Mouse (Mus musculus): ENCODE results near the gene Tvp23a. TPM values are rescaled to one million over a fixed set of nuclear protein-coding genes. Genes with fewer than 3 reads are reported as not detected.
A peak's percentile ranks its signal among the peaks of the same experiment; 100 is the strongest.

Tvp23a gene
- polyA plus RNA-seq, 1 experiment = not detected

- H3K4me1 ChIP-seq (ENCODE audit: control insufficient read depth, insufficient read depth, low read length) = peaks cover 12% of the 10 kb centered on the region
- H3K27ac ChIP-seq (ENCODE audit: insufficient read depth, low read depth, low read length) = peak within 1 kb of the TSS; percentile 54
- peak within 1 kb of the TSS; percentile 70 for H3K4me3 ChIP-seq (ENCODE audit: insufficient read depth, low read length)
- TF ChIP-seq CTCF (IDR thresholded peaks at IDR 0.05; ENCODE audit: low read depth, low read length) (no peak), POLR2A (IDR thresholded peaks at IDR 0.05; ENCODE audit: borderline replicate concordance, low read depth, low read length) (no peak)
Measured at GRCm38 (mm10) chr16:10411764-10412746, 35.1 kb downstream of the Tvp23a start, which contains the start of gene Nubp1. Gene Nubp1, plus strand, starts transcription at chr16:10411948.

GRCm38 (mm10) chr16:10399160-10399559 lies 48.0 kb downstream of the Tvp23a start:
- H3K4me1 ChIP-seq (ENCODE audit: control insufficient read depth, insufficient read depth, low read length) = no peaks in the 10 kb centered on the region
- H3K4me3 ChIP-seq (ENCODE audit: insufficient read depth, low read length) = no peak overlapping the region
- H3K27ac ChIP-seq (ENCODE audit: insufficient read depth, low read depth, low read length) = no peak overlapping the region
- TF ChIP-seq CTCF (IDR thresholded peaks at IDR 0.05; ENCODE audit: low read depth, low read length) = peak; percentile 80
- TF ChIP-seq POLR2A (IDR thresholded peaks at IDR 0.05; ENCODE audit: borderline replicate concordance, low read depth, low read length) = no peak

GRCm38 (mm10) chr16:10398755-10399154 lies 48.4 kb downstream of the Tvp23a start:
- Histone ChIP-seq H3K4me3 (ENCODE audit: insufficient read depth, low read length) (no peak overlapping the region), H3K4me1 (ENCODE audit: control insufficient read depth, insufficient read depth, low read length) (no peaks in the 10 kb centered on the region), H3K27ac (ENCODE audit: insufficient read depth, low read depth, low read length) (no peak overlapping the region)
- TF ChIP-seq CTCF (IDR thresholded peaks at IDR 0.05; ENCODE audit: low read depth, low read length) (no peak), POLR2A (IDR thresholded peaks at IDR 0.05; ENCODE audit: borderline replicate concordance, low read depth, low read length) (no peak)

GRCm38 (mm10) chr16:10394699-10395540 lies 52.2 kb downstream of the Tvp23a start, which contains the start of gene Tekt5:
Gene Tekt5, minus strand, starts transcription at chr16:10395490.
- no peak for TF ChIP-seq POLR2A (IDR thresholded peaks at IDR 0.05; ENCODE audit: borderline replicate concordance, low read depth, low read length)
- TF ChIP-seq CTCF (IDR thresholded peaks at IDR 0.05; ENCODE audit: low read depth, low read length) = peak; percentile 48
- Histone ChIP-seq H3K4me1 (ENCODE audit: control insufficient read depth, insufficient read depth, low read length) (no peaks in the 10 kb centered on the region), H3K27ac (ENCODE audit: insufficient read depth, low read depth, low read length) (no peak within 1 kb of the TSS), H3K4me3 (ENCODE audit: insufficient read depth, low read length) (no peak within 1 kb of the TSS)

GRCm38 (mm10) chr16:10392587-10392986 lies 54.6 kb downstream of the Tvp23a start:
- Histone ChIP-seq H3K4me1 (ENCODE audit: control insufficient read depth, insufficient read depth, low read length) (no peaks in the 10 kb centered on the region), H3K4me3 (ENCODE audit: insufficient read depth, low read length) (no peak overlapping the region), H3K27ac (ENCODE audit: insufficient read depth, low read depth, low read length) (no peak overlapping the region)
- TF ChIP-seq POLR2A (IDR thresholded peaks at IDR 0.05; ENCODE audit: borderline replicate concordance, low read depth, low read length) (no peak), CTCF (IDR thresholded peaks at IDR 0.05; ENCODE audit: low read depth, low read length) (no peak)

- Histone ChIP-seq H3K4me3 (ENCODE audit: insufficient read depth, low read length) (no peak overlapping the region), H3K27ac (ENCODE audit: insufficient read depth, low read depth, low read length) (no peak overlapping the region), H3K4me1 (ENCODE audit: control insufficient read depth, insufficient read depth, low read length) (peaks cover 6% of the 10 kb centered on the region; the same call in 1 of the 2 replicates)
- TF ChIP-seq POLR2A (IDR thresholded peaks at IDR 0.05; ENCODE audit: borderline replicate concordance, low read depth, low read length) (no peak), CTCF (IDR thresholded peaks at IDR 0.05; ENCODE audit: low read depth, low read length) (no peak)
Measured at GRCm38 (mm10) chr16:10388634-10389365, 58.4 kb downstream of the Tvp23a start.

GRCm38 (mm10) chr16:10385261-10385660 lies 61.9 kb downstream of the Tvp23a start:
- Histone ChIP-seq H3K4me1 (ENCODE audit: control insufficient read depth, insufficient read depth, low read length) (peaks cover 7% of the 10 kb centered on the region; the same call in 1 of the 2 replicates), H3K4me3 (ENCODE audit: insufficient read depth, low read length) (no peak overlapping the region), H3K27ac (ENCODE audit: insufficient read depth, low read depth, low read length) (no peak overlapping the region)
- no peak for TF ChIP-seq CTCF (IDR thresholded peaks at IDR 0.05; ENCODE audit: low read depth, low read length)
- TF ChIP-seq POLR2A (IDR thresholded peaks at IDR 0.05; ENCODE audit: borderline replicate concordance, low read depth, low read length) = no peak

GRCm38 (mm10) chr16:10384544-10384943 lies 62.6 kb downstream of the Tvp23a start:
- no peak for TF ChIP-seq CTCF (IDR thresholded peaks at IDR 0.05; ENCODE audit: low read depth, low read length)
- no peak for TF ChIP-seq POLR2A (IDR thresholded peaks at IDR 0.05; ENCODE audit: borderline replicate concordance, low read depth, low read length)
- Histone ChIP-seq H3K4me3 (ENCODE audit: insufficient read depth, low read length) (peak overlapping the region; percentile 12), H3K4me1 (ENCODE audit: control insufficient read depth, insufficient read depth, low read length) (peaks cover 7% of the 10 kb centered on the region; the same call in 1 of the 2 replicates), H3K27ac (ENCODE audit: insufficient read depth, low read depth, low read length) (no peak overlapping the region)

GRCm38 (mm10) chr16:10384060-10384497 lies 63.1 kb downstream of the Tvp23a start:
- TF ChIP-seq CTCF (IDR thresholded peaks at IDR 0.05; ENCODE audit: low read depth, low read length) = no peak
- no peak for TF ChIP-seq POLR2A (IDR thresholded peaks at IDR 0.05; ENCODE audit: borderline replicate concordance, low read depth, low read length)
- H3K4me3 ChIP-seq (ENCODE audit: insufficient read depth, low read length) = peak overlapping the region; percentile 12
- H3K4me1 ChIP-seq (ENCODE audit: control insufficient read depth, insufficient read depth, low read length) = peaks cover 7% of the 10 kb centered on the region; the same call in 1 of the 2 replicates
- no peak overlapping the region for H3K27ac ChIP-seq (ENCODE audit: insufficient read depth, low read depth, low read length)

Measured in bone marrow macrophage, adult 2 months (primary cell).